Mouse (Mus musculus): ENCODE measurements around the gene Acsm3. TPM values are rescaled to one million over a fixed set of nuclear protein-coding genes. Genes with fewer than 3 reads are reported as not detected.

Acsm3 gene
- polyA plus RNA-seq, 1 experiment from 2014 or later: not detected

- Histone ChIP-seq H3K4me2 (ENCODE audit: low read length) (no peak overlapping the region), H3K9ac (replicated peaks; ENCODE audit: low read depth, low read length) (no peak overlapping the region), H3K27me3 (replicated peaks; ENCODE audit: control insufficient read depth, insufficient read depth, low read length) (no peaks in the 10 kb centered on the region), H3K9me3 (ENCODE audit: control insufficient read depth, low read length) (no peaks in the 10 kb centered on the region), H3K27ac (ENCODE audit: low read length) (no peak overlapping the region), H3K36me3 (ENCODE audit: control insufficient read depth, insufficient read depth) (0 out of 2 replicates have a peak, but pooled peaks cover under 1% of the 10 kb centered on the region), H3K4me1 (replicated peaks; ENCODE audit: control insufficient read depth, insufficient read depth, low read length) (no peaks in the 10 kb centered on the region), H3K4me3 (replicated peaks; ENCODE audit: low read length) (no peak overlapping the region)
- WGBS: 98% methylated on average over 4 of the region's 4 CpGs
- ATAC-seq: no peak
Measured at GRCm38 (mm10) chr7:119835996-119836777, 75.5 kb downstream of the Acsm3 start.

Other genes with a start within 250 kb of the Acsm3 start
- not detected in 2 replicates for gene Acsm5, start 241.5 kb upstream of the Acsm3 start, polyA plus RNA-seq (2015; fragmentation: Nextera tagmentation; extraction: Ambion mirVana)
- not detected in 2 replicates for gene Pdilt, start 237.4 kb upstream of the Acsm3 start, polyA plus RNA-seq (2015; fragmentation: Nextera tagmentation; extraction: Ambion mirVana)
- not detected in 2 replicates for gene Acsm2, start 206.6 kb upstream of the Acsm3 start, polyA plus RNA-seq (2015; fragmentation: Nextera tagmentation; extraction: Ambion mirVana)
- gene Acsm1, start 153.9 kb upstream of the Acsm3 start, polyA plus RNA-seq (2015; fragmentation: Nextera tagmentation; extraction: Ambion mirVana): not detected in 2 replicates
- 0.09 TPM in 1 of 2 replicates, not detected in the other for gene Acsm4, start 70.9 kb upstream of the Acsm3 start, polyA plus RNA-seq (2015; fragmentation: Nextera tagmentation; extraction: Ambion mirVana)
- gene Thumpd1, start 40.1 kb upstream of the Acsm3 start, polyA plus RNA-seq (2015; fragmentation: Nextera tagmentation; extraction: Ambion mirVana): 96.6 and 103 TPM in 2 replicates
- 10.8 and 14.2 TPM in 2 replicates for gene Rexo5, start 33.1 kb downstream of the Acsm3 start, polyA plus RNA-seq (2015; fragmentation: Nextera tagmentation; extraction: Ambion mirVana)
- 23.1 and 25.6 TPM in 2 replicates for gene Eri2, start 33.1 kb downstream of the Acsm3 start, polyA plus RNA-seq (2015; fragmentation: Nextera tagmentation; extraction: Ambion mirVana)
- 14.3 and 17.8 TPM in 2 replicates for gene Lyrm1, start 134.9 kb downstream of the Acsm3 start, polyA plus RNA-seq (2015; fragmentation: Nextera tagmentation; extraction: Ambion mirVana)
- gene Dcun1d3, start 135.4 kb downstream of the Acsm3 start, polyA plus RNA-seq (2015; fragmentation: Nextera tagmentation; extraction: Ambion mirVana): 20.4 and 23.8 TPM in 2 replicates

Measured in forebrain, embryonic 16.5 days (tissue).